Mouse (Mus musculus) left cerebral cortex, postnatal 14 days (tissue): ENCODE data around the gene Iqgap2. TPM values are rescaled to one million over a fixed set of nuclear protein-coding genes. Genes with fewer than 3 reads are reported as not detected.

Experiments
- DNase-seq, 2 experiments: peaks; one replicate each; pipeline ENCODE4 v3.0.0; 2021 to 2022; ENCODE audit warnings: low spot score in 2 of 2, mixed read lengths in 1 of 2
- intact Hi-C: fragments of 180-260 bp; cut with DNase I; formaldehyde crosslinking; loops from one replicate; pipeline ENCODE4 v1.15.1; 2025
- total RNA-seq, 2 experiments: library from RNA; stranded (reverse); gene quantifications; 2 replicates each; pipeline ENCODE4 v1.2.3; 2021

The Iqgap2 gene
- total RNA-seq, 2 experiments from 2014 or later = 15.9 to 17.2 TPM

DNA sequence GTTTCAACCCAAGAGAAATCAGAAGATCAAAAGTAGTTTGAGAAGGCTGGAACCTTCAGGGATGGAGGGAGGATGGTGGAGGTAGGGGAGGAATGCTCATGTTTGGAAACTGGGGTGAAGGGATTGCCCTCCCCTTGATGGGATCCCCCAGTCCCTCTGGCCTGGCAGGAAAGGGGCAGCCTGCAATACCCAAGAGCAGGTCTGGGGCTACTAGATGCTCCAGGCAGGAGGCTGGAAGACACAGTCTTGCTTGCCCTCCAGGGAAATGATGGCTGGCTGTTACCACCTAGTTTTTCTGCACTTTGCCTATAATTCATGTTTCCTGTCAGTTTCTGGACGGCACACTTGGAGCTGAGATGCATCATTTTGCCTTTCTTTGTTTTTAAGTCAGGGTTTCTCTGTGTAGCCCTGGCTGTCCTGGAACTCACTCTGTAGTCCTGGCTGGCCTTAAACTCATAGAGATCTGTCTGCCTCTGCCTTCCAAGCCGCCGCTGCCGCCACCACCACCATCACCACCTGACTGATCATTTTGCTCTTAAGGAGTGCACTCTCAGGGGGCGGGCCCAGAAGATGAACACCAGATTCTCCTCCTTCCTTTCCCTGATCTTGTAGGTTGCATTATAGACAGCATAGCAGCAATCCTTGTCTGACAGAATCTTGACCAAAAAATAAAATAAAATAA lies 313.6 kb downstream of the Iqgap2 start:
- intact Hi-C loops = no loop called here

More for the DNA sequence above, 313.6 kb downstream of the Iqgap2 start:
- no peak for DNase-seq

Other genes starting within 250 kb of the Iqgap2 start
- under 1 TPM; 0.30 to 0.35 TPM for gene F2rl2, start 195.1 kb downstream of the Iqgap2 start, total RNA-seq
- 10 to 100 TPM; 26.0 to 29.1 TPM for gene Gm20075, start 189.5 kb upstream of the Iqgap2 start, total RNA-seq
- gene Gm17190, start 190.1 kb upstream of the Iqgap2 start, total RNA-seq = not detected
- gene Sv2c, start 240.7 kb upstream of the Iqgap2 start, total RNA-seq = 10 to 100 TPM; 25.9 to 29.4 TPM